Mouse (Mus musculus) frontal cortex, postnatal 14 days (tissue): Measurements from ENCODE around the gene Krit1.
A peak's percentile ranks its signal among the peaks of the same experiment; 100 is the strongest.
"Not testable (repeated sequence)": the region's sequence is repeated elsewhere in the genome, so short reads cannot be mapped to it uniquely, and the experiment has no call there.

Experiments
- DNase-seq, 2 experiments: peaks; one replicate each; pipeline ENCODE4 v3.0.0; 2022; ENCODE audit warnings: low spot score in 2 of 2

Gene Krit1

GRCm38 (mm10) chr5:3886862-3887261 lies 83.9 kb downstream of the Krit1 start:
- not testable (repeated sequence) for DNase-seq

DNA sequence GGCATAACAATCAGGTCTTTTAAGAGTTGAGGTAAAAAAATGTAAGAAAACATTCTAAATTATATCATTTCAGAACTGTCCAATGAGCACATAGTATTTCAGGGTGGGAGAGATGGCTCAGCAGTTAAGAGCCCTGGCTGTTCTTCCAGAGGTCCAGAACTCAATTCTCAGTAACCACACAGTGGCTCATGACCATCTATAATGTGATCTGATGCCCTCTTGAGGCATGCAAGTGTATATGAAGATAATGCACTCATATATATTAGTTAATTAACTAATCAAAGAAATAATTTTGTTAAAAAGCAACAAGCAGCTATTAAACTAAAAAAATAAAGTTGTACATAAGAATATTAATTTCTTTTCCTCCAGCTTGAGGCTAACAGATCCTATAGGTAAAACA lies 86.2 kb downstream of the Krit1 start:
- no peak for DNase-seq

- DNase-seq, result peak; percentile 18 to 31
Observed at GRCm38 (mm10) chr5:3893459-3894293, 90.7 kb downstream of the Krit1 start, which contains the start of gene Mterf1a. Gene Mterf1a, minus strand, starts transcription at chr5:3893933.

DNA sequence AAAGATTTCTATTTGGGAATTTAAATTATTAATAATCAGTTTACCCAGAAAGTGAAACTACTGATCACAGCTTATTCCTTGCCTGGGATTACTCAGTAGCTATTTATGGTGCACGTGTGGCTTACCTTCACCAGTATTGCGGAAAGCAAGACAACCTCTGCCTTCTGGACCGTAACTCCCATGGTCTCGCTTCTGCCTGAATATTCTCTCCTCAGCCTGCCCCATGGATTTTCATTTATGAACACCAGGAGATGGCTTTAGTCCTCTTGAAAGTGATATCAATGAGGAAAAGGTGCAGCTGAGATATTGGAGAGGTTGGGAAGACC lies 91.3 kb downstream of the Krit1 start:
- not testable (repeated sequence) for DNase-seq
